Mouse (Mus musculus): ENCODE results near the gene Wdr43. TPM values are rescaled to one million over a fixed set of nuclear protein-coding genes. Genes with fewer than 3 reads are reported as not detected.

The Wdr43 gene
- polyA plus RNA-seq (2012; rRNA removed) = 12.5 and 15.4 TPM in 2 replicates

DNA sequence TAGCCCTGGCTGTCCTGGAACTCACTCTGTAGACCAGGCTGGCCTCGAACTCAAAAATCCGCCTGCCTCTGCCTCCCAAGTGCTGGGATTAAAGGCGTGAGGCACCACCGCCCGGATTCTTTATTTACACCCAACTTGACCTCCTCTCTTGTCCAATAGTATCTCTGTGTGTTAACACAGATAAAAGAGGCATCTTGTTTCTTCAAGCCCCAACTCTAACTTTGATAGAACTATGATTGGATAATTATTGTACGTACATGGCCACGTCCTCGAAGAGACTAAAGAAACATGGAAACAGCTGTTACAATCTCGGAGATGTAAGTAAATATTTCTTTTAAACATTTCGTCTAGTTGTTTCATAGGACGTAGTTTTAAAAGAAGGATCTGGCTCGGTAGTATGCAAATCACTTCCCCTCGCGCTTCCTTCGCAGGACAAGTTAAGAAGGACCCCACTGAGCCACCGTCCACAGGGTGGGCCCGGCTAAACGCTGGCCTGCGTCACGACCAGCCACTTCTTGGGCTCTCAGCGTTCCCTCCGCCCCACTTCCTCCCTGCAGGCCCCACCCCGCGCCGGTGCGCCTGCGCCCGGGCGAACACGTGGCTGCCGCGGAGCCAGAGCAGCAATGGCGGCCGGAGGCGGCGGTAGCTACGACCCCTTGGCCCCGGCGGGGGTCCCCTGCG is at the start of gene Wdr43:
TSS of gene Wdr43 (plus strand) at position 258 of the 681 bp plus-strand sequence.

DNA sequence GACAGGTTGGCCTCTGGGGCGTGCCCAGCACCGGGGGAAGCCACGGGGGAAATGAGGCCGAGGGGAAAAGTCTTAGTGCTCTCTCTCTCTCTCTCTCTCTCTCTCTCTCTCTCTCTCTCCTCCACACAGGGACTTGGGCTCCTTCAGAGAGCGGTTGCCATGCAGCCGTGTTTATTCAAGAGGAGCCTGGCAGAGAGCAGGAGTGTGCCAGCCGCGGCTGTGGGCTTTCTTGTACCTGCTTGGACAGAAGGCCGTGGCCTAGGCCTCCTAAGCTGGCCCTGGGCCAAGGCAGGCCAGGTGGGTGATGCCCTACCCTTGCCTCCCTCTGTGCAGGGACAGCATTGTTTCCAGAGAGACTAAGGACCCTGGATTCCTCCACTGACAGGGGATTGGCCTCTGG is 57.4 kb downstream of the Wdr43 start, which contains the start of gene Togaram2:
TSS of gene Togaram2 (plus strand) at position 170 of the 400 bp plus-strand sequence.

Other genes starting within 250 kb of the Wdr43 start
- 0.24 and 0.30 TPM in 2 replicates for gene Gm4707, start 156.0 kb upstream of the Wdr43 start, polyA plus RNA-seq (2012; rRNA removed)
- 12.7 and 13.8 TPM in 2 replicates for gene Smchd1, start 140.6 kb upstream of the Wdr43 start, polyA plus RNA-seq (2012; rRNA removed)
- 7.2 and 7.5 TPM in 2 replicates for gene Ndc80, start 89.0 kb upstream of the Wdr43 start, polyA plus RNA-seq (2012; rRNA removed)
- gene Spdya, start 63.8 kb upstream of the Wdr43 start, polyA plus RNA-seq (2012; rRNA removed) = 0.02 and 0.06 TPM in 2 replicates
- 0.03 and 0.05 TPM in 2 replicates for gene Togaram2, start 57.4 kb downstream of the Wdr43 start, polyA plus RNA-seq (2012; rRNA removed)
- 0.01 TPM in 2 replicates for gene Pcare, start 137.0 kb downstream of the Wdr43 start, polyA plus RNA-seq (2012; rRNA removed)
- gene Clip4, start 152.6 kb downstream of the Wdr43 start, polyA plus RNA-seq (2012; rRNA removed) = 0.44 and 0.53 TPM in 2 replicates

Measured in liver, embryonic 18 days (tissue).